Mouse (Mus musculus): Measurements from ENCODE around the gene Ints3. TPM values are rescaled to one million over a fixed set of nuclear protein-coding genes. Genes with fewer than 3 reads are reported as not detected.

The Ints3 gene
- total and polyA plus RNA-seq, 3 experiments, result 58.5 to 115 (median 101) TPM

DNA sequence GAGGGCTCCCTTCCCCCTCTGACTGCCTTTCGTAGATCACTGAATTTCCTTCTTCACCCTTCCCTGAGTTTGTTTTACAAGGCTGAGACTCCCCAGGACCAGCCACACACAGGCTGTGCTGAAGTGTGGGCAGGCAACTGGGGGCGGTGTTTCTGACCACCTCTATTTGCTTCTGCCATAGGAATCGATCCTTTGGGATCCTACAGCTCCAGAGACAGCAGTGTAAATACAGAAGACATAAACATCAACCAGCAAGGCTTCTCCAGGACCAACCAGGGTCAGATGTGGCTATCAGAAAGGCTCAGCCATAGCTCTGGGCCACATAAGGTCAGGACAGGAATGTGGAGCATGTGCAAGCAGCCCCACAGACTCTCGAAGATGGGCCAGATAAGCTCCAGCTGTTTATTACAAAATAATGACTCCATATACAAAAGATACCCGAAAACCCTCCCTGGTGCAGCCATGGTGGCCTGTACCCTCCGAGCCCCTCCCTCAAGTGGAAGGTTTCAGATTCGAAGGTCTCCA is 48.5 kb downstream of the Ints3 start (continued):
- TF ChIP-seq TAL1 (IDR thresholded peaks at IDR 0.05; ENCODE audit: low read length) (no peak), MAFK (IDR thresholded peaks at IDR 0.05; ENCODE audit: borderline replicate concordance, low read depth, low read length) (no peak)

DNA sequence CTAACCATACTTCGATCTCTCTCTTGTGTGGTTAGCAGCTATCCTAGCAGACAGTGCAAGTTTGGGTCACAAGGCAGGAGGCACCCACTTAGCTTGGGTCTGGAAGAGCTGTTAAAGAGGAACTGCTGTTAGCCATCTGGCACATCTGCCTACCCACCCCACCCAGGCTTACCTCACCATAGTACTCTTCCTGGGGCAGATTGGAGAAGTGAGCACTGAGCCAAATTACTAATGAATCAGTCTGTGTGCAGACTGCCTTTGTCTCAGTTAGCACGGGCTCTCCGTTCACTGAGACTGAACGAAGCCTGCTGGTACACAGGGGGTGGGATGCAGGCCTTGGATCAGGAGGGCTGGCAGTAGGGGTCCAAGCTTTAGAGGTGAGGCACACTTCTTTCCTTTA is 49.7 kb downstream of the Ints3 start:
- peaks cover 4 to 6% of the 10 kb centered on the region in 2 experiments; a peak in 3 of 4 replicates for H3K4me1 ChIP-seq (ENCODE audit: control insufficient read depth in 1 of 2, insufficient read depth in 2 of 2, low read length in 2 of 2)

DNA sequence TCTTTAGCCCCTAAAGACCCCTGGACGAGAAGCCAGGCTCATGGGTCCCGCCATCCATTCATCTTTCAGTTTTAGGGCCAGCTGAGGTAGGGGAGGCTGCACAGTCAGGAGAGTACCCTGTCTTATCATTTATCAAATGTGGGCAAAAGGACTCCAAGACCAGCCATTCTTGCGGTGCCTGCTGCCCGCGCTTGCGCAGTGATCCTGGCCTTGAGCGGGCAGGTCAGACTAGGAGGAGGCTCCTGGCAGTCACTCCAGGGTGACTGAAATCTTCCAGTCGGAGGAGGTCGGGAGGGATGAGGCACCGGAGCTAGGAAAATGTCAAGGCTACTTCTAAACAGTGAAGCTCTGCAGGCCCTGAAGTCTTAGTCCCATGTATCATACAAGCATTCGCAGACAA is 51.7 kb downstream of the Ints3 start:
- TF ChIP-seq USF2 (IDR thresholded peaks at IDR 0.05; ENCODE audit: borderline replicate concordance in 1 of 2, insufficient read depth in 1 of 2, low read depth in 1 of 2, low read length in 2 of 2), result no peak
- no peak for TF ChIP-seq EP300 (IDR thresholded peaks at IDR 0.05; ENCODE audit: low read depth in 1 of 2, low read length in 2 of 2)
- TF ChIP-seq ZKSCAN1 (IDR thresholded peaks at IDR 0.05; ENCODE audit: low read depth, low read length), result no peak
- TF ChIP-seq BHLHE40 (IDR thresholded peaks at IDR 0.05; ENCODE audit: borderline replicate concordance, low read depth, low read length), result no peak
- TF ChIP-seq ZMIZ1 (IDR thresholded peaks at IDR 0.05; ENCODE audit: low read depth, low read length), result no peak
- TF ChIP-seq POLR2A (IDR thresholded peaks at IDR 0.05; ENCODE audit: control insufficient read depth in 1 of 2, insufficient read depth in 1 of 2, low read depth in 1 of 2, low read length in 2 of 2, poor library complexity in 1 of 2), result no peak
- no peak for TF ChIP-seq MYB (IDR thresholded peaks at IDR 0.05; ENCODE audit: low read depth, low read length)
- no peak for TF ChIP-seq CTCF (IDR thresholded peaks at IDR 0.05 in 2 of 3, conservative IDR thresholded peaks at IDR 0.05 in 1 of 3; ENCODE audit: control insufficient read depth in 1 of 3, insufficient read depth in 1 of 3, low read depth in 2 of 3, low read length in 3 of 3, poor library complexity in 1 of 3, severe bottlenecking in 1 of 3)
- no peak for TF ChIP-seq RCOR1 (IDR thresholded peaks at IDR 0.05; ENCODE audit: low read depth, low read length)
- TF ChIP-seq ZNF384 (IDR thresholded peaks at IDR 0.05; ENCODE audit: low read depth, low read length), result no peak
- no peak for TF ChIP-seq TAL1 (IDR thresholded peaks at IDR 0.05; ENCODE audit: low read length)
- Histone ChIP-seq H3K9ac (ENCODE audit: control insufficient read depth, low read depth, low read length, poor library complexity, severe bottlenecking) (no peak overlapping the region), H3K27ac (ENCODE audit: control insufficient read depth, low read depth, low read length) (no peak overlapping the region), H3K9me3 (replicated peaks; ENCODE audit: insufficient read depth, low read length) (no peaks in the 10 kb centered on the region), H3K36me3 (ENCODE audit: control insufficient read depth in 1 of 2, insufficient read depth in 2 of 2, low read length in 2 of 2) (peaks cover 0 to 4% of the 10 kb centered on the region in 2 experiments; a peak in 2 of 4 replicates), H3K4me1 (ENCODE audit: control insufficient read depth in 1 of 2, insufficient read depth in 2 of 2, low read length in 2 of 2) (peaks cover 4 to 6% of the 10 kb centered on the region in 2 experiments; a peak in 3 of 4 replicates), H3K4me3 (ENCODE audit: control insufficient read depth in 1 of 2, insufficient read depth in 1 of 2, low read depth in 2 of 2, low read length in 2 of 2) (no peak overlapping the region), H3K79me2 (ENCODE audit: control insufficient read depth, insufficient read depth, low read length, poor library complexity) (no peaks in the 10 kb centered on the region), H3K27me3 (ENCODE audit: control insufficient read depth in 1 of 2, insufficient read depth in 2 of 2, low read length in 2 of 2) (no peaks in the 10 kb centered on the region)
- no peak for DNase-seq (ENCODE audit: low read depth, low spot score)

More for the DNA sequence above, 49.7 kb downstream of the Ints3 start:
- TF ChIP-seq MYC (IDR thresholded peaks at IDR 0.05; ENCODE audit: low read depth, low read length) (0 out of 2 replicates have a peak, but pooled peaks have one; percentile 23), ETS1 (IDR thresholded peaks at IDR 0.05; ENCODE audit: low read depth, low read length) (peak; percentile 92), USF1 (IDR thresholded peaks at IDR 0.05; ENCODE audit: low read depth, low read length) (peak; percentile 23; the same call in 1 of the 2 replicates), TCF12 (IDR thresholded peaks at IDR 0.05; ENCODE audit: low read depth, low read length) (peak; percentile 61), SIN3A (IDR thresholded peaks at IDR 0.05; ENCODE audit: low read length) (peak; percentile 56), CHD1 (IDR thresholded peaks at IDR 0.05; ENCODE audit: low read depth, low read length) (no peak), EP300 (IDR thresholded peaks at IDR 0.05; ENCODE audit: low read depth in 1 of 2, low read length in 2 of 2) (peak; percentile 67 to 83), RCOR1 (IDR thresholded peaks at IDR 0.05; ENCODE audit: low read depth, low read length) (peak; percentile 52; the same call in 1 of the 2 replicates), TBP (IDR thresholded peaks at IDR 0.05; ENCODE audit: low read depth, low read length) (peak; percentile 88), MAZ (IDR thresholded peaks at IDR 0.05; ENCODE audit: low read depth, low read length) (no peak), MXI1 (IDR thresholded peaks at IDR 0.05; ENCODE audit: low read depth, low read length) (0 out of 2 replicates have a peak, but pooled peaks have one; percentile 34), POLR2AphosphoS5 (IDR thresholded peaks at IDR 0.05; ENCODE audit: borderline replicate concordance, low read depth, low read length) (no peak), ZNF384 (IDR thresholded peaks at IDR 0.05; ENCODE audit: low read depth, low read length) (no peak), UBTF (IDR thresholded peaks at IDR 0.05; ENCODE audit: borderline replicate concordance, insufficient read depth, low read depth, low read length) (peak; percentile 67; the same call in 1 of the 2 replicates), TAL1 (IDR thresholded peaks at IDR 0.05; ENCODE audit: low read length) (peak; percentile 55), GATA1 (IDR thresholded peaks at IDR 0.05; ENCODE audit: low read depth, low read length) (0 out of 2 replicates have a peak, but pooled peaks have one; percentile 7)
- H3K4me3 ChIP-seq (ENCODE audit: control insufficient read depth in 1 of 2, insufficient read depth in 1 of 2, low read depth in 2 of 2, low read length in 2 of 2), result no peak overlapping the region
- no peaks in the 10 kb centered on the region for H3K27me3 ChIP-seq (ENCODE audit: control insufficient read depth in 1 of 2, insufficient read depth in 2 of 2, low read length in 2 of 2)
- H3K9ac ChIP-seq (ENCODE audit: control insufficient read depth, low read depth, low read length, poor library complexity, severe bottlenecking), result peak overlapping the region; percentile 7; the same call in 1 of the 2 replicates
- H3K36me3 ChIP-seq (ENCODE audit: control insufficient read depth in 1 of 2, insufficient read depth in 2 of 2, low read length in 2 of 2), result peaks cover 0 to 4% of the 10 kb centered on the region in 2 experiments; a peak in 2 of 4 replicates
- H3K9me3 ChIP-seq (replicated peaks; ENCODE audit: insufficient read depth, low read length), result no peaks in the 10 kb centered on the region
- DNase-seq (ENCODE audit: low read depth, low spot score), result peak; percentile 96
- no peak overlapping the region for H3K27ac ChIP-seq (ENCODE audit: control insufficient read depth, low read depth, low read length)
- no peaks in the 10 kb centered on the region for H3K79me2 ChIP-seq (ENCODE audit: control insufficient read depth, insufficient read depth, low read length, poor library complexity)

All from MEL (cell line).